Mouse (Mus musculus) lung, embryonic 16.5 days (tissue): Measurements from ENCODE around the gene Ccdc71. TPM values are rescaled to one million over a fixed set of nuclear protein-coding genes. Genes with fewer than 3 reads are reported as not detected.

Experiments used
- ATAC-seq: fragments of 200-750 bp; cut with Nextera tagmentation; 2 replicates; pipeline ENCODE4 v1.8.0; 2017; ENCODE audit warnings: low read depth, mild to moderate bottlenecking, moderate library complexity
- H3K27ac ChIP-seq: fragments of 300-500 bp; sonication (generic); 2 replicates; pipeline ENCODE4 v1.5.1; 2014; ENCODE audit warnings: mild to moderate bottlenecking, control low read depth, low read length
- H3K27me3 ChIP-seq: fragments of 300-500 bp; sonication (generic); 2 replicates; pipeline ENCODE4 v1.6.1; 2014; ENCODE audit warnings: low read depth, low read length, mixed read lengths; ENCODE audit not compliant: control insufficient read depth, insufficient read depth
- H3K36me3 ChIP-seq: fragments of 300-500 bp; sonication (generic); 2 replicates; pipeline ENCODE4 v1.6.1; 2014; ENCODE audit warnings: low read length; ENCODE audit not compliant: control insufficient read depth, insufficient read depth
- H3K4me1 ChIP-seq: fragments of 300-500 bp; sonication (generic); replicated peaks from 2 replicates; pipeline ENCODE4 v1.6.1; 2014; ENCODE audit warnings: low read length, mixed read lengths; ENCODE audit not compliant: control insufficient read depth, insufficient read depth
- H3K4me2 ChIP-seq: fragments of 300-500 bp; sonication (generic); 2 replicates; pipeline ENCODE4 v1.6.1; 2014; ENCODE audit warnings: low read depth, low read length, control low read depth
- H3K4me3 ChIP-seq: fragments of 300-500 bp; sonication (generic); 2 replicates; pipeline ENCODE4 v1.5.1; 2014; ENCODE audit warnings: mild to moderate bottlenecking, low read length, control low read depth
- H3K9ac ChIP-seq: fragments of 300-500 bp; sonication (generic); 2 replicates; pipeline ENCODE4 v1.6.1; 2014; ENCODE audit warnings: low read length, control low read depth
- H3K9me3 ChIP-seq: fragments of 300-500 bp; sonication (generic); 2 replicates; pipeline ENCODE4 v1.6.1; 2016; ENCODE audit warnings: low read length; ENCODE audit not compliant: control insufficient read depth
- WGBS: fragments of 180-500 bp; shearing (Covaris S2); extraction: QIAGEN DNeasy Blood & Tissue Kit; methylation state at CpG from one replicate; pipeline ENCODE4 v1.1.7; 2014; 5-methylcytosine and 5-hydroxymethylcytosine counted together
- polyA plus RNA-seq: library from polyadenylated mRNA; unstranded; fragments of >200 nt; fragmentation: Nextera tagmentation; extraction: Ambion mirVana; gene quantifications from 2 replicates; pipeline ENCODE4 v1.2.1, GENCODE M21; 2015

Ccdc71 gene
- polyA plus RNA-seq, 1 experiment from 2014 or later: 58.0 TPM

- WGBS: 4% methylated on average over 12 of the region's 12 CpGs
- H3K9ac ChIP-seq: peak overlapping the region; percentile 93
- no peak; the same call in 1 of the 2 replicates for ATAC-seq
These were observed 30.9 kb downstream of the Ccdc71 start for GRCm38 (mm10) chr9:108491286-108491580.

GRCm38 (mm10) chr9:108492043-108492750 lies 31.9 kb downstream of the Ccdc71 start:
- no peak overlapping the region for H3K27ac ChIP-seq
- peak overlapping the region; percentile 84 for H3K4me3 ChIP-seq
- 77% methylated on average over 16 of the region's 16 CpGs for WGBS

More at GRCm38 (mm10) chr9:108491286-108491580, 30.9 kb downstream of the Ccdc71 start:
- peaks cover 63% of the 10 kb centered on the region for H3K36me3 ChIP-seq
- peak overlapping the region; percentile 84 for H3K4me3 ChIP-seq
- H3K4me2 ChIP-seq: peak overlapping the region; percentile 86
- no peaks in the 10 kb centered on the region for H3K27me3 ChIP-seq
- H3K4me1 ChIP-seq: peaks cover 12% of the 10 kb centered on the region
- no peaks in the 10 kb centered on the region for H3K9me3 ChIP-seq
- H3K27ac ChIP-seq: peak overlapping the region; percentile 96

GRCm38 (mm10) chr9:108493246-108493645 lies 32.9 kb downstream of the Ccdc71 start:
- ATAC-seq: no peak
- WGBS: 95% methylated on average over 8 of the region's 8 CpGs
- Histone ChIP-seq H3K27me3 (no peaks in the 10 kb centered on the region), H3K27ac (no peak overlapping the region), H3K9me3 (no peaks in the 10 kb centered on the region), H3K9ac (no peak overlapping the region), H3K4me1 (peaks cover 12% of the 10 kb centered on the region), H3K36me3 (peaks cover 62% of the 10 kb centered on the region), H3K4me2 (no peak overlapping the region), H3K4me3 (no peak overlapping the region)

More at GRCm38 (mm10) chr9:108492043-108492750, 31.9 kb downstream of the Ccdc71 start:
- no peak for ATAC-seq
- peak overlapping the region; percentile 86 for H3K4me2 ChIP-seq
- H3K27me3 ChIP-seq: no peaks in the 10 kb centered on the region
- peak overlapping the region; percentile 93 for H3K9ac ChIP-seq
- H3K36me3 ChIP-seq: peaks cover 63% of the 10 kb centered on the region
- H3K9me3 ChIP-seq: no peaks in the 10 kb centered on the region
- H3K4me1 ChIP-seq: peaks cover 12% of the 10 kb centered on the region

DNA sequence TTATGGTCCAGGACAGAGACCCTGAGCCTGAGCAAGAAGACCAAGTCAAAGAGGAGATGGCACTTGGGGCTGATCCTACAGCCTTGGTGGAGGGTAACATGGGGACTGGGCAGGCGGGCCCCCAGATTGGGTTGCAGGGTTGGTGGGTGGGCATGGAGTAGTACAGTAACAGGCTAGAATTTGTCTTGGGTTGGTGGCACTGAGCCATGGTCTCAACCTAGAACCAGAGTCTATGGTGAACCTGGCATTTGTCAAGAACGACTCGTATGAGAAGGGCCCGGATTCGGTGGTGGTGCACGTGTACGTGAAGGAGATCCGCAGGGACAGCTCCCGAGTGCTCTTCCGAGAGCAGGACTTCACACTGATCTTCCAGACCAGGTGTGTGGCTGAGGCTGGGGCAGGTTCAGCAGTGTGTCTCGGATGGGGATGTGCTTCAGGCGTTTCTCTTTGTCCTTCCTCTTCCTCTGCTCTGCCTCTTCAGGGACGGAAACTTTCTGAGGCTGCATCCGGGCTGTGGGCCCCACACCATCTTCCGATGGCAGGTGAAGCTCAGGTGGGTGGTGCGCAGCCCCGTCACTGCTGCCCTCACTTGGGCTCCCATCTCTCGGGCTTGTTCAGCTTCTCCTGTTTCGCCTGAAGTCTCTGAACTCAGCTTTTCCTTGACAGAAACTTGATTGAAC lies 34.0 kb downstream of the Ccdc71 start:
- no peak for ATAC-seq
- Histone ChIP-seq H3K27ac (no peak overlapping the region), H3K4me1 (peaks cover 12% of the 10 kb centered on the region), H3K9ac (no peak overlapping the region), H3K4me3 (no peak overlapping the region), H3K9me3 (no peaks in the 10 kb centered on the region), H3K4me2 (no peak overlapping the region), H3K36me3 (peaks cover 62% of the 10 kb centered on the region), H3K27me3 (no peaks in the 10 kb centered on the region)
- WGBS: 93% methylated on average over 19 of the region's 19 CpGs

- Histone ChIP-seq H3K9ac (no peak overlapping the region), H3K27ac (no peak overlapping the region), H3K9me3 (no peaks in the 10 kb centered on the region), H3K27me3 (no peaks in the 10 kb centered on the region), H3K36me3 (peaks cover 67% of the 10 kb centered on the region), H3K4me3 (no peak overlapping the region), H3K4me1 (peaks cover 11% of the 10 kb centered on the region), H3K4me2 (no peak overlapping the region)
- no peak for ATAC-seq
- WGBS: 83% methylated on average over 10 of the region's 10 CpGs
These were observed 34.6 kb downstream of the Ccdc71 start for GRCm38 (mm10) chr9:108494905-108495304.

- H3K27me3 ChIP-seq: no peaks in the 10 kb centered on the region
- peaks cover 82% of the 10 kb centered on the region for H3K36me3 ChIP-seq
- no peak overlapping the region for H3K27ac ChIP-seq
- 94% methylated on average over 7 of the region's 7 CpGs for WGBS
- H3K9ac ChIP-seq: no peak overlapping the region
- no peak overlapping the region for H3K4me2 ChIP-seq
- no peaks in the 10 kb centered on the region for H3K4me1 ChIP-seq
- no peaks in the 10 kb centered on the region for H3K9me3 ChIP-seq
- no peak overlapping the region for H3K4me3 ChIP-seq
- ATAC-seq: no peak
These were observed 38.9 kb downstream of the Ccdc71 start for GRCm38 (mm10) chr9:108499231-108499630.

DNA sequence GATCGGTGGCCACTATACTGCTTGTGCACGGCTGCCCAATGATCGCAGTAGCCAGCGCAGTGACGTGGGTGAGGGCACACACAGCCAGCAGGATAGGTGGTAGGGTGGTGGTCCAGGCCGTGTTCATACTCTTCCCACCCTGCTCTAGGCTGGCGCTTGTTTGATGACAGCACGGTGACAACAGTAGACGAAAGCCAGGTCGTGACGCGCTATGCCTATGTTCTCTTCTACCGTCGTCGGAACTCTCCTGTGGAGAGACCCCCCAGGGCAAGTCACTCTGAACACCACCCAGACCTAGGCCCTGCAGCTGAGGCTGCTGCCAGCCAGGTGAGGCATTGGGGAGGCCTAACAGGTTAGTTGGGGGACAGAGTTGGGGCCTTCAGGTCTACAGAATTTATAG lies 39.6 kb downstream of the Ccdc71 start:
- H3K27me3 ChIP-seq: no peaks in the 10 kb centered on the region
- no peak overlapping the region for H3K27ac ChIP-seq
- ATAC-seq: no peak
- no peak overlapping the region for H3K9ac ChIP-seq
- H3K36me3 ChIP-seq: peaks cover 75% of the 10 kb centered on the region
- no peaks in the 10 kb centered on the region for H3K9me3 ChIP-seq
- no peak overlapping the region for H3K4me2 ChIP-seq
- no peaks in the 10 kb centered on the region for H3K4me1 ChIP-seq
- no peak overlapping the region for H3K4me3 ChIP-seq
- WGBS: 92% methylated on average over 15 of the region's 15 CpGs

- Histone ChIP-seq H3K27me3 (no peaks in the 10 kb centered on the region), H3K36me3 (peaks cover 19% of the 10 kb centered on the region), H3K27ac (peak overlapping the region; percentile 87; the same call in 1 of the 2 replicates), H3K4me3 (peak overlapping the region; percentile 87), H3K4me2 (peak overlapping the region; percentile 90), H3K4me1 (peaks cover 12% of the 10 kb centered on the region), H3K9ac (no peak overlapping the region), H3K9me3 (no peaks in the 10 kb centered on the region)
- no peak for ATAC-seq
- 82% methylated on average over 7 of the region's 7 CpGs for WGBS
These were observed 46.6 kb downstream of the Ccdc71 start for GRCm38 (mm10) chr9:108506901-108507300.

DNA sequence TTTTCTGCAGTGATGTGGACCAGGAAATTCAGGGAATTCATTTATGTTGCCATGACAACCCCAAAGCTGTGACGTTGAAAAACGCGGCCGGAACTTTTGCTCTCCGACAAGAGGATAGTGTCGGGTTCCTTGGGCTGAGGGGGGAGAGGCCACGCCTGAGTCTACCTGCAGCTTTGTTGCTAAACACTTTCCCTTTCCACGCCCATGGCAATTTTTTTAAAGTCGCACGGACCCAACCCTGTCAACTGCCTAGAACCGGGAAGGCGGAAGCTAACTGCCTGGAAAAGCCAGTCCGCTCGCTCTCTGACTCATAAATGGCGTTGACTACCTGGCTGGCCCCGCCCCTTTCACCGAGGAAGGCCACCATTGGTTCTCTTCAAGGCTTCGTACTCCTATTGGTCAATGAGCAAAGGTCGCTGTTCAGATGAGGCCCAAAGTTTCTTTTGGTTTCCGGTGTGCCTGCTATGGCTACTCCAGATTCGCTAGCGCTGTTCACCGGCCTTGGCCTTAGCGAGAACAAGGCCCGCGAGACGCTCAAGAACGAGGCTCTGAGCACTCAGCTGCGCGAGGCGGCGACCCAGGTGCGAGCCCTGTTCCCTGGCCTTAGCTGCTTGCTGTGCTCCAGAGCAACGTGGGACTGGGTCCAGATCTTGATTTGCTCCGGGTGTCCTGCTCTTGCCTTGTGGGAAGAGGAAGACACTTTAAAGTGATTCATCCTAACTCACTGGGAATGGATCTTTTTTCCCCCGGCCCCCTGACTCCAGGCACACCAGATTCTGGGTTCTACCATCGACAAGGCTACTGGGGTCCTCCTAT lies 47.5 kb downstream of the Ccdc71 start, which contains the start of gene Qars:
Qars (plus strand) TSS at position 88 of the 816 bp plus-strand sequence.
- WGBS: under 1% methylated on average over 37 of the region's 37 CpGs
- H3K4me1 ChIP-seq: peaks cover 12% of the 10 kb centered on the region
- no peaks in the 10 kb centered on the region for H3K9me3 ChIP-seq
- H3K4me3 ChIP-seq: peak within 1 kb of the TSS; percentile 87
- H3K36me3 ChIP-seq: peaks cover 21% of the 10 kb centered on the region
- H3K27ac ChIP-seq: peak within 1 kb of the TSS; percentile 87
- no peaks in the 10 kb centered on the region for H3K27me3 ChIP-seq
- peak; percentile 99 for ATAC-seq
- peak within 1 kb of the TSS; percentile 88 for H3K9ac ChIP-seq
- H3K4me2 ChIP-seq: peak within 1 kb of the TSS; percentile 90
